Mouse (Mus musculus): ENCODE results near the gene Rerg.
A peak's percentile ranks its signal among the peaks of the same experiment; 100 is the strongest.
"Not testable (repeated sequence)": the region's sequence is repeated elsewhere in the genome, so short reads cannot be mapped to it uniquely, and the experiment has no call there.

Gene Rerg

DNA sequence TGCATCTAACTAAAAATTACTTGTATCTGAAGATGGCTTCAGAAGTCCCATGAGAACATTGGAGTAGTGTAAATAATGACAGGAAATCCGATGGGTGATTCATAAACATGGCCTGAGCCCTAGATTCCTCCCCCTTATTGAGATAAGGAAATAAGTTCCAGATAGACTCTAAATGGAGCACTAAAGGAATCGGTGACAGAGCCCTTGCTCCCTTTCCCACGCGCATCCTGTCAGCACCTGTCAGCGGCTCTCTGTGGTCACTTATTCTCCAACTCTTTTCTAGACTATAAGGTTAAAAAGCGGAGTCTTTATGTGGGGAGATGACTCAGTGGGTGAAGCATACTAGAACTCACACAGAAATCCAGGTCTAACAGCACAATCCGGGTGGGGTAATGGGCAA is 104.8 kb downstream of the Rerg start:
- no peak for DNase-seq

DNA sequence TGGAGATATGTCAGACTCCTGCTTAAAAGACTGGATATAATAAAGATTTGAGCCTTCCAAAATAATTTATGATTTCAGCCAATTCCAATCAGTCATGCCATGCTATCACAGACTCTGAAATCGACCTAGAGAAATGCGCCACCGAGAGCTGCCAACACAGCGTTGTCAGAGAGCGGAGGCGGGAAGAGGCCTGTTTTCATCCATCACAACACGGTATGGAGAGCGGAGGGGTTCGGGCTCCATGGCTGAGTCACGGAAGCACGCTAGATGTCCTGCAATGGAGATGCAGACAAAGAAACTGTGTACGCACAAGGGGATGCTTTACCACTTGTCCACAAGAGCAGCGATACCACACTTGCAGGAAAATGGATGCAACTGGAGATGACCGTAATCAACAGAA is 105.5 kb downstream of the Rerg start:
- no peak for DNase-seq

DNA sequence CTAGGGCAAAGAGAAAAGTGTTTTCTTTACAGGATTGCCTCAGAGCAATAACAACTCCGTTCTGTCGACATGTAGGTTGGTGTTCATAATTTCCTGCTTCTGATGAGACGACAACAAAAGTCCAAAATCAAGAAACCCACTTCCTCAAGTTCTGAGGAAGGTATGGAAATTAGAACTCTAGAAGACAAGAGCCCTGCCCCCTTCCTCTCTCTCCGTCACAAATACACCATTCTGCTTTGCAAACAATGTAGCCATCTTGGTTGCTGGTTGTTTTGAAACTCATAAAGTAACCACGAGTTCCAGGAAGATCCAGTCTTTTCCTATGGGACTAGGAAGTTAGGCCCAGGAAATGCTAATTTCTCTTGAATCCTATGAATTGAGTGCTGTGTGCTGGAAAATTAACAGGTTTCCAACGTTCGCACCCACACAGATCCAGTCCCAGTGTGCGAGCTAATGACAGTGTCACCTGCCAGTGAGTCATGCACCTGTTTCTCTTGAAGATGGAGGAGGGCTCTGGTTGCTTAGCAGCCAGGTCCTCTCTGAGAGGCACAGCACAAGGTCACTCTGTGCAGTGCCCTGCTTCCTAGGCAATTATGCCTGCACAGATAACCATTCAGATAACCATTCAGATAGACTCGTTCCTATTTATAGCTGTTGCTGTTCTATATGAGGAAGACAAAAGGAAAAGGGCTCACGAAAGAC is 106.9 kb downstream of the Rerg start:
- no peak for DNase-seq

DNA sequence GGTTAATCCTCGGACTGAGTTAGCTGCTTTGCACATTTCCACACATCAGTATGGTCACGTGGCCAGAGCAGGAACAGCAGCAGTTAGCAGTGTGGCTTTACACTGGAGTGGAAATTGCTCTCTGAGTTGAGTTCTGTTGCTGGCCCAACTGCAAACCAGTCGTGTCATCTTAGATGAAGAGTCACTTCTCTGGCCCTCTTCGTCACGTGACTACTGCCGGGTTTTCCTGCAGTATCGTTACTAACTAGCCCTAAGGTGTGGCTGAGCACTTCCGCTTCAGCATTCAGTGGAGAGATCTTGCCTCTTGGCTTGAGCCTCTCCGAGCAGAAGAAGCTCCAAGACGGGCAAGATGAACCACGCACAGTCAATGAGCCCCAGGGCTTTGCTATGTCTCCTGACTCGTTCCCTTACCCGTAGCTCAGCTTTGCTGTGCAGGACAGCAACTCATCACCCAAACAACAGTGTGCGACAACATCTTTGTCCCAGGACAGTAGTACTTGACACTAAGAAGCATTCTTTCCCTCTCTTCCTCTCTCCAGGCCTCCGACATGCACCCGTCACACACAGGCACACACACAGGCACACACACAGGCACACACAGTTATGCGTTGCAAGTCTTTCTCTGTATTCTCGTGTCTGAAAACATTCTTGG is 108.3 kb downstream of the Rerg start:
- no peak for DNase-seq

DNA sequence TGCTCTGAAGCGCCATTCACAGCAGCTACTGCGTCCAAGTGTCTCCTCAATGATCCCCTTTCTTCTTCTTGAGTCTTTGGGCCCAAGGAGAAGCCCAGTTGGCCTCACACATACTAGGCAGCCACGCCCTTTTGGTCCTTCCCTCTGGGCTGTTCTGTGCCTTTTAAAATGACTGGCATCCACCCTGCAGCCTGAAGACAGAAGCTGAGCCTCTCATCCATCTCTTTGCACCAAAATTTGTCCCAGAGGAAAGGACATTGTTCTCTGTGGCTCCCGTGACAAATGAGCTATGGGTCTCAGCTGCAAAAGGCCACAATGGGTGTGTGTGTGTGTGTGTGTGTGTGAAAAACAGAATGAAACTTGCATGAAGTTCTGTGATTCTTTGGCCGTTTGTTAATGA is 109.7 kb downstream of the Rerg start:
- DNase-seq, result no peak

DNA sequence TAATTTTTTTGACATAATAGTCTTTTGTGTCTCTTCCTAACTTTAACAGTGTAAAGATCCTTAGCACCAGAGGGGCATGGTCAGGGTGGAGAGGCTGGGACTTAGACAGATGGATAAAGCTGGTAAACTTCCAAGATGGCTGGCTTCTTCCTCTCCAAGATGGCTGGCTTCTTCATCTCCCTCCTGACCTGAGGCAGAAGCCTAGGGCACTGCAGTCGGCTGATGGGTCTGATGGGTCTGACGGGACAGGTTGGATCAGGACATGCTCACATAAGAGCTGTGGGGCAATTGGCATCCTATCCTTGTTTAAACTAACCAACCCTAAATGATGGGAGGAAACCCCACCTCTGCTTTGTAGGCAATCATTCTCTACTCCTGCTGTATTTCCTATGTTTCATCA is 112.0 kb downstream of the Rerg start:
- no peak for DNase-seq

DNA sequence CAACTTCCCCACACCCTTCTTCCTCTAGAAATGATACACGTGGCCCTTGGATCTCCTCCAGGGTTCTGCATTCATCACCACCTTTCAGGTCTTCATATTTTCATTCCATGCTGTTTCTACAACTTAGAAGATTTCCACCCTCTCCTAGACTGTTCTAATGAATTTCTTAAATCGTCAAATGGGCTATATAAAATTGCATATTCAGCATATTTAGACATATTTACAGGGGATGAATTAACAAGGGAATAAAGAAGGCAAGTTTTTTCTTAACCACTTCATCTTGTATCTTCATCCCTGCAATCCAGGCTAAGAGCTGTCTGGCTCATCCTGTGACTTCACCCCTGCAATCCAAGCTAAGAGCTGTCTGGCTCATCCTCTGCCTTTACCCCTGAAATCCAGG is 116.2 kb downstream of the Rerg start:
- DNase-seq, result no peak

DNA sequence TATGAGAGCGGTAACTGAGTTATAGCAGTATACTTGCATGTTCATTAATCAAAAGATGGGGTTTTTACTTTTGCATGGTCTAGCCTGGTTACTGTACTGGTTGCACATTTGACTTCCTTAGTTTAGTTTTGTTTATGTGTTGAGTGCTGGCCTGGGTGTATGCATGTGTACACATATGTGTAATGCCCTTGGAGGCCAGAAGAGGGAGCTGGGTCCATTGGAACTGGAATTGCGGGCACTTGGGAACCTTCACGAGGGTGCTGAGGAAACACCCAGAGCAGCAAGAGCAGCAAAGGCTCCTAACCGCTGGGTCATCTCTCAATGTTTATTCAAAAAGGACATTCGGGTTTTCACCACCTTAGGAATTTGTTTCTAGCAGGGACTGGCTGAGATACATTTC is 116.8 kb downstream of the Rerg start:
- DNase-seq, result peak; percentile 39 to 63

DNA sequence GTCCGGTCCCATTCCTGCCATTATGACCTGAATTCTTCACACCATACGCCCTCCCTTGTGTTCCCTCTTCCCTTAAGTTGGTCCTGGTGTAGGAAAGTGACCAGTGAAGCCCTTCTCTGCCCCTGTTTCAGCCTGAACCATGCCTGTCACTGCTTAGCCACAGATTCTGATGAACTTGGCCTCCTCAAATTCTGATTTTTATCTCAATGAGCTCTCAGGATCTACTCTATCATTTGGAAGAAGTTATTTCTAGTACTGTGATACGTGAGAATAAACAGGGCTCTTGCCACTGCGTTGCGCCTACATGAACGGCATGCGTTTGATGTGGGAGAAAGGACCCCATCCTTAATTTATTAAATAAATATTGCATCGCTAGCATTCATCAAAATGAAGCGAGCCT is 117.3 kb downstream of the Rerg start:
- DNase-seq, result no peak

DNA sequence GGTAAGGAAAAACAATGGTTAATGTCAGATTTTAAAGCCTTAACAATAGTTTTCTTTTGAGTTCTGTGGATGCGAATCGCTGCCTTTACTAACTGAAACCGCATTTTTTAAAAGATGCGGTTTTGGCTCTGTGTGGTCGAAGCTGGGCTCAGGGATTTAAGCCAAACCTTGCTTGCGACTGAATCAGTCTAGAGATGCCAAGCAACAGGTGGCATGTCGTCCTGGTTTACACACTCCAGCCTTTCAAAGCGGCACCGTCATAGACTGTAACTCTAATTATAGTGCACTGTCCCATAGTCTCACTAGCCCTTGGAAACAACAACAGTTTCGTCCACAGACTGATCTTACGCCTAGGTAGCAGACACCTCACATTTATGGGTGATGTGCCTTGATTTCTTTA is 123.3 kb downstream of the Rerg start:
- no peak for DNase-seq

DNA sequence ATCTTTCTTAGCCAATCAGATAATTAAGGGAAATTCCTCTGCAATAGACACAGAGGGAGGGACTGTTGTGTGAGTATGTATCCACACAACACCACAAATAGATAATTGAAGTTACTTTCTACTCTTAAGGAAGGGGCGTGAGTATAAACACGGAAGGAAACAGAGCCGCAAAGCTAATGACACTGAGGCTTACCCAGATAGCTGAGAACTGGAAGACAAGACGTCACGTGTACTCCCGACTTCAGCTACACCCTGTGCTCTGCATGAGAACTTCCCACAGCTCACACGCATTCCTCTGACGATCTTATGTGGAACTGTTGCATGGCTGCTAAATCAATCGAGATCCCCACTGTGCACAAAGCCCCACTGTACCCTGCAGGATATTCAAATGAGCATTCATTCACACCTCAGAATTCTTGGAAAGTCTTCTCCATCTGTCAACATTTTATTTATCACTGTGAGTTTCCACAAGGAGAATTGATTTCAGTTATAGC is 125.2 kb downstream of the Rerg start:
- DNase-seq, result no peak

DNA sequence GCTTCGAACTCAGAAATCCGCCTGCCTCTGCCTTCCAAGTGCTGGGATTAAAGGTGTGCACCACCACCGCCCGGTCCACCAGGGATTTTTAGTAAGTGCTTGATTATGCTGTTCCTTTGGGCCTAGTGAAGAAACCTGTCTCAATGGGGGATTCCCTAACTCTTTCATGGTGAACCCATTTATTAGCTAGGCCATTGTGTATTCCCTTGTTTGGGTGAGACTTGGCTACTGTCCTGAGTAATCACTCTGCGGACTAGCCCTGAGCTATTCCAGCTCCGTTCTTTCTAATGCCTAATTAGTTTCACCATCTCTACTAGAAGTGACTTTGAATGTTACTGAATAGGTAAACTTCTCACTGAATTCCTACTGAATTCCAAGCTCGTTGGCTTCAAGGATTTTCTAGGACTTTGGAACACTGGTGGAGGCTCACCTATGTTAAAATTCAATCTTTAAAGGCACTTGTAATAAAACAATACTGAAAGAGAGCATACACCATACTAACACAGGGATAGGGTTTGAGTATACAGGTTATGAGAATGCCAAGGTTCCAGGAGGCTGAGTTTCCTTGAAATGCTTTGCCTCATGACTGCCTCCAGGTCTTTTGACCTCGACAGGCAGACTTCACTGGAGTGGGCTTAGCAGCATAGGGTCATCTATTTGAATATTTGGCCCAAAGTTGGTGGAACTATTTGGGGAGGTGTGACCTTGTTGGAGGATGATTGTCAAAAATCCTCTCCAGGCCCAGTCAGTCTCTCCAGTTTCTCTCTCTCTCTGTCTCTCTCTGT is 134.5 kb downstream of the Rerg start:
- DNase-seq, result not testable (repeated sequence)

DNA sequence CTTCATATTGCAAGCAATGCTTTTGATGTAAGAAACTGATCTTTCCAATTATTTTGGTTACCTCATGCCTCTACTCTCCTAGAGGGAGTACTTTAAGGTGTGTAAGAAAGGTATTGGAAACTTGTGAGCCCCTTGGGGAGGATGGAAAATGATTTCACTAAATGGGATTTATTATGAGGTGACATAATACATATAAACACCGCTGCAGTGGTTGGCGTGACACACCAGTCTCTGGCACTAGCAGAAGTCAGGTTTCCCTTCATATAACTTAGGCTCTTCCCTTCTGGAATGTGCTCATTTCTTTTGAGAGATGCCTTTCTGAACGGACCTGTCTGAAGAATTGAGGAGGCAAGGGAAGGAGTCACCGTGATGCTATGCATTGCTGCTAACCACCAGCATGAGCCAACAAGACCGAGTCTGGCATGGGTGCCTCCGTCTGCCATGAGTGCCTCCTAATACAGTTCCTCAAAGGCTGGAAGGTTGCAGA is 139.6 kb downstream of the Rerg start:
- DNase-seq, result no peak

DNA sequence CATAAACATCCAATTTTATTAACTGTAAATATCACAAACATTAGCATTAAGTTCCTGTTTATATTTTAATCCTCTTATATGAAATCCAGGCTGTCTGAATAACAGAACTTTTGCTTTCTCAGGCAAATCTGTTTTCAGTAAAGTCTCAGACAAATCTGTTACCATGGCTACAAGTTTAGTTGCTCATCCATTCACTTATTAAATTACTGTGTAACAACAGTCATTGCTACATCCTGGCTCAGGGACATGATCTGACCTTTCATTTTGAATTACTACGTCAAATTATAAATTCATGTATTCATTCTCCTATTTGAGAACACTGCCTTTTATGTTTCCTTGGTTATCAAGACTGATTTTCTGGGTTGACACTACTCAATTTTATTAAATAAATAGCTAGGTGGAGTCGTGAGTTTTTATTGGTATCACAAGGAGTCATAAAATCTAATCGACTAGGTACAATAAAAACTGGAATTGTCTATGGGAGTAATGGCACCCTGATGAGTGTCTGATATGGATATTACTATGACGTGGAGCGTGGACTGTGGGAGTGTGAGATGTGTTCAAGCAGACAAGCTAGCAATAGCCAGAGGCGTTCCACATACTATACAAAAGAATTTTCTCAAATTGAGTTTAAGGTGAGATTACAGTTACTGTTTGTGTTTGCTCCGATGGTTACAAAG is 140.2 kb downstream of the Rerg start:
- DNase-seq, result no peak

DNA sequence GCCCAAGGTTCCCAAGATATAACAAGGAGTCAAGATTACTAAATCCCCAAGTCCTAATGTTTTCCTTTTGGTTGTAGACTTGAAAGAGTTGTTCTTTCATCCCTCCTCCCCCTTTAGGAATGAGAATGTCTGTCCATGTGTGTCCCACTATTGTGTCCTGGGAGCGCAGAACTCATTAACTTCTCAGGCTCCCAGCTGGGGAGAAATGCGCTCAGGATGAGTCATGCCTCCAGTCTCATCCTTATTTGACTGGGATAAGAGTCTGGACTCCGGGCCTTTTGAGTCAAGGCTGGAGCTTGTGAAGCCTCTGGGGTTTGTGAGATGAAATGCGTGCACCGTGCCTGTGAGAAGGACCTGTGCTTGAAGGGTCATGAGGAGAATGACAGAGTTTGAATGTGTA is 144.8 kb downstream of the Rerg start:
- no peak for DNase-seq

DNA sequence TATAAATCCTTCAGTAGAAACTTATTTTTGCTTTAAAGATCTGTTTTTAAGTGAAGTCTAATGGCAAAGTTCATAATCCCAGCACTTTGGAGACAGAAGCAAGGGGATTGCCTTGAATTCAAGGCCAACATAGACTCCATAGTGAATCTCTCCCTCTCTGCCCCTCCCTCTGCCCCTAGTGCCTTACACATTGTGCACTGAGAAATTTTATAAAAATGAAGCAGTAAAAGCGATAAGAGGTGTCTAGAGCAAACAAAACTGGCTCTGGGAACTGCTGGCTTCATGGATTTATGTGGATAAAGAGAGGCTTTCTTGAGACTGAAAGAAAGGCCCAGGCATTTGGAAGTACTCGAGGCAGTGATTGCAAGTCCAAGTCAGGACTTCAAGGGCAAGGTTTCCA is 145.8 kb downstream of the Rerg start:
- DNase-seq, result no peak

DNA sequence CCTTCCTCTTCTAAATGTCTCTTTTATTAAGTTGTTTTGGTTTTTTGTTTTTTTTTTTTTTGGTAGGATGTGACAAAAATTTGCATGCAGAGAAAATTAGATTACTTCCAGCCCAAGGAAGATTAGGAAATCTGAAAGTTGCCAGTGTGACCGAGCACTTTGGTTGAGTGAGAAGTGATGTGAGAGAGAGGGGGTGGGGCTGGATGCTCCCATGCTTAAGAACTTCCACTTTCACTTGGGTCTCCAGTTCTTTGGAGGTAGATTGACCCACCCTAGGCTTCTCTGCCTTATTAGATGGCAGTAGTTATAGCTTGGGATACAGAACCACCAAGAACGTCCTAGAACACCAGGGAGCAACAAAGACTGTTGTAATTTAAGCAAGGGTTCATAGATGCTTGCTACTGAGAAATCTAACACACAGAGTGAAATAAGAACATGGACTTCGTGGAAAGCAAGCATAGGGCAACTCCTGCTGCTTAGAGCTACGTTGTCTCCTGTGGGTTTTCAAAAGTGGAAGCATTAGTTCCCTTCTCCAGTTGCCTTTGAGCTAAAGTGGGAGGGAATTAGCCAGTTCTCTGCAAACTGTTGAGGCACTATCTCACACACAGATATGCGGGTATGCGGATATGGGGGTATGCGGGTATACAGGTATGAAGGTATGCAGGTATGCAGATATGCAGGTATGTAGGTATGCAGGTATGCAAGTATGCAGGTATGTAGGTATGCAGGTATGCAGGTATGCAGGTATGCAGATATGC is 152.9 kb downstream of the Rerg start:
- DNase-seq, result no peak

DNA sequence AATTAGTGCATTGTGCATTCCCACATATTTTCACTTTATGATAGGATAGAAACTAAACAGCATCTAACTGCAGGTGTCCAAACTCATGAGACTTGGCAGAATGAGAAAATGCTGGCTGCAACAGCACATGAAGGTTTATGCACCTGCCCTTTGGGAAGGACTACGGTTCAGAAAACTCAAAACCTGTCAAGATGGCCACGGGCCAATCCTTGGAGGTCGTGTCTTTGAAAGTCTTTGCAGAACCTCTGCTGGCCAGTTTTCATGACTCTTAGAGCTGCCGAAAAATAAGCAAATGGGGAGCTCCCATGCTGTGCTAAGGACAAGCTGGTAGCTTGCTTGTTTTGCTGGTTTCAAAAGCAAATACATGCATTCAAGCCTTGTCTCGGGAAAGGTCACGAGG is 156.0 kb downstream of the Rerg start:
- DNase-seq, result no peak

DNA sequence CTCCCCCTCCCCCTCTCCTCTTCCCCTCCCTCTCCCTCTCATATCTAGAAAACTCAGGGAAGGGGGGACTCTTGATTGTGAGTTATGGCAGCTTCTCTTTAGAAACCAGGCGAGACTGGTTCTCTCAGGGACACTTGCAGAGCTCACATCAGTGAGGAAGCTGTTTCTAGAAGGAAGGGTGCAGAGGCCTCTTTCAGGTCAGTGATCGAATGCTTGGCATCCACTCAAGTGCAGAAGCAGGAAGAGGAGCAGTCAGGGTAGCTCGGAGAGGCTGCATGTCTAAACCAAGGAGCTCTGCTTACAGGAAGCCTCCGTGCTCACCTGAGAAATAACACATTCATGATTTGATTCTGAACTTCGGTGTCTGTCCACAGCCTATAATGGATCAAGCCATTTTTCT is 159.1 kb downstream of the Rerg start:
- no peak for DNase-seq

Measured in lung, postnatal 4 days (tissue).